Mouse (Mus musculus): Measurements from ENCODE around the gene Cdc37l1.

DNA sequence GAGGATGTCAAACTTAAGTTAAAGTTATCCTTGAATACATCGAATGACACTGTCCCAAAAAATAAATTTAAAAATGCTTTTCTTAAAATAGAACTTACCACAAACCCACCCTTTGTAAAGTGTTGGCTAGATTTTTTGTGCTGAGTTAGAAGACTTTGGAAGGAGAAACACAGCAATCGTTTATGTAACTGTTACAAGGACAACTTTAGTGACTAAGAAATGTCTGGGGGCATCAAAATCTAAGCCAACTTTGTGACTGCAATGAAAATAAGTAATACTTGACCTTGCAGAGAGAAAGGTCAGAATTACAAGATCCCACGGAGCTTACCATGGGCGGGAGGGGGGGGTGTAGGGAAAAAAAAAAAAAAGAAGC, 56.8 kb downstream of the Cdc37l1 start:
- no peak for TF ChIP-seq CTCF (IDR thresholded peaks at IDR 0.05; ENCODE audit: borderline replicate concordance, insufficient read depth, low read length)
- TF ChIP-seq POLR2A (IDR thresholded peaks at IDR 0.05; ENCODE audit: low read depth, low read length) = no peak

Data from embryonic fibroblast, embryonic 13.5 days (primary cell).